Mouse (Mus musculus) right cerebral cortex, postnatal 14 days (tissue): ENCODE results near the gene Plscr1.

ENCODE experiments used
- DNase-seq: peaks from one replicate; pipeline ENCODE4 v3.0.0; 2022

Plscr1 gene

GRCm38 (mm10) chr9:92309077-92309476, 59.5 kb downstream of the Plscr1 start, which contains the start of gene 1700057G04Rik:
TSS of gene 1700057G04Rik (plus strand) at chr9:92309377.
- no peak for DNase-seq

DNA sequence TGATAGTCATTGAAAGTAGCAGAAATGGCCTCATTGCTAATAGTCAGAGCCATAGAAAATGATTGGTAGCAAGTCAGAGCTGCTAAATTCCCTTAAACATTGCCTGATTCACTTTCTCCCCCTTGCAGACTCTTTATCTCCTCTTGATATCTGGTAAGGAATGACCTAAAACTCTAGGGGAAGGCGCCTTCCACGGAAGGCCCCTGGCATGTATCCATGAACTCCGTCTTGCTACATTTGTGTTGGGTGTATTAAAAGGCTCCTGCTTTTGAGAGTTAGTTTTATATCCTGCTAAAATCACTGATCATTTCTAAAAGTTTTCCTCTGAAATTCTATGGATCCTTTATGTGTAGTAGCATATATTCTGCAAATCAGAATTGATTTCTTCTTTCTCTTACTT, 67.2 kb downstream of the Plscr1 start:
- DNase-seq: no peak
